Mouse (Mus musculus): Measurements from ENCODE around the gene Cyb5r1. TPM values are rescaled to one million over a fixed set of nuclear protein-coding genes. Genes with fewer than 3 reads are reported as not detected.
"Not testable (repeated sequence)": the region's sequence is repeated elsewhere in the genome, so short reads cannot be mapped to it uniquely, and the experiment has no call there.

Gene Cyb5r1
- total RNA-seq, 2 experiments from 2014 or later, result 25.3 to 45.6 TPM

- no peak for ATAC-seq (replicated peaks; ENCODE audit: poor library complexity)
Measured at GRCm38 (mm10) chr1:134414038-134414437, 8.7 kb downstream of the Cyb5r1 start.

- peak; percentile 15 for ATAC-seq (replicated peaks; ENCODE audit: poor library complexity)
Measured at GRCm38 (mm10) chr1:134414501-134415167, 9.3 kb downstream of the Cyb5r1 start.

GRCm38 (mm10) chr1:134415168-134415831, 9.9 kb downstream of the Cyb5r1 start, which contains the start of gene Adipor1:
TSS of gene Adipor1 (plus strand) at chr1:134415378.
- peak; percentile 92 for ATAC-seq (replicated peaks; ENCODE audit: poor library complexity)

- no peak for ATAC-seq (replicated peaks; ENCODE audit: poor library complexity)
Measured at GRCm38 (mm10) chr1:134418414-134418975, 13.1 kb downstream of the Cyb5r1 start.

- ATAC-seq (replicated peaks; ENCODE audit: poor library complexity), result no peak
Measured at GRCm38 (mm10) chr1:134419176-134419575, 13.8 kb downstream of the Cyb5r1 start.

GRCm38 (mm10) chr1:134419751-134420458, 14.5 kb downstream of the Cyb5r1 start:
- ATAC-seq (replicated peaks; ENCODE audit: poor library complexity), result peak; percentile 78

GRCm38 (mm10) chr1:134423911-134424310, 18.6 kb downstream of the Cyb5r1 start:
- no peak for ATAC-seq (replicated peaks; ENCODE audit: poor library complexity)

- ATAC-seq (replicated peaks; ENCODE audit: poor library complexity), result peak; percentile 99
Measured at GRCm38 (mm10) chr1:134426289-134426688, 20.9 kb downstream of the Cyb5r1 start.

- ATAC-seq (replicated peaks; ENCODE audit: poor library complexity), result no peak
Measured at GRCm38 (mm10) chr1:134433002-134433401, 27.6 kb downstream of the Cyb5r1 start.

GRCm38 (mm10) chr1:134433473-134433872, 28.1 kb downstream of the Cyb5r1 start:
- ATAC-seq (replicated peaks; ENCODE audit: poor library complexity), result no peak

GRCm38 (mm10) chr1:134435414-134435813, 30.1 kb downstream of the Cyb5r1 start:
- ATAC-seq (replicated peaks; ENCODE audit: poor library complexity), result peak; percentile 97

- ATAC-seq (replicated peaks; ENCODE audit: poor library complexity), result no peak
Measured at GRCm38 (mm10) chr1:134440437-134440836, 35.1 kb downstream of the Cyb5r1 start.

GRCm38 (mm10) chr1:134441737-134442136, 36.4 kb downstream of the Cyb5r1 start:
- ATAC-seq (replicated peaks; ENCODE audit: poor library complexity), result not testable (repeated sequence)

- no peak for ATAC-seq (replicated peaks; ENCODE audit: poor library complexity)
Measured at GRCm38 (mm10) chr1:134442394-134442793, 37.0 kb downstream of the Cyb5r1 start.

- ATAC-seq (replicated peaks; ENCODE audit: poor library complexity), result not testable (repeated sequence)
Measured at GRCm38 (mm10) chr1:134443288-134443687, 37.9 kb downstream of the Cyb5r1 start.

- no peak for ATAC-seq (replicated peaks; ENCODE audit: poor library complexity)
Measured at GRCm38 (mm10) chr1:134445418-134445817, 40.1 kb downstream of the Cyb5r1 start.

- not testable (repeated sequence) for ATAC-seq (replicated peaks; ENCODE audit: poor library complexity)
Measured at GRCm38 (mm10) chr1:134448537-134448936, 43.2 kb downstream of the Cyb5r1 start.

- ATAC-seq (replicated peaks; ENCODE audit: poor library complexity), result no peak
Measured at GRCm38 (mm10) chr1:134450201-134450600, 44.8 kb downstream of the Cyb5r1 start.

GRCm38 (mm10) chr1:134450986-134451385, 45.6 kb downstream of the Cyb5r1 start:
- ATAC-seq (replicated peaks; ENCODE audit: poor library complexity), result peak; percentile 74

GRCm38 (mm10) chr1:134454904-134455824, 49.8 kb downstream of the Cyb5r1 start, which contains the start of gene Klhl12:
TSS of gene Klhl12 (plus strand) at chr1:134455531.
- ATAC-seq (replicated peaks; ENCODE audit: poor library complexity), result peak; percentile 86

Data from megakaryocyte progenitor cell, adult 5-6 weeks (primary cell).